Mouse (Mus musculus) embryonic stem cell, embryonic (primary cell): ENCODE data around the gene Srgap1.

Experiments used
- CTCF ChIA-PET, 4 experiments: fragments of 300-600 bp in 2 of 4; fragments of 350-600 bp in 2 of 4; sonication (Branson Sonifier 250); formaldehyde crosslinking; loops; one replicate each; lab custom pipeline; 2022; ENCODE audit warnings: inconsistent platforms in 2 of 4; lab: Charles Lee
- POLR2A ChIA-PET, 4 experiments: fragments of 300-600 bp in 2 of 4; fragments of 350-600 bp in 2 of 4; sonication (Branson Sonifier 250); formaldehyde crosslinking; loops; one replicate each; lab custom pipeline; 2022; ENCODE audit warnings: antibody characterized with exemption in 4 of 4, inconsistent platforms in 1 of 4; lab: Charles Lee

Srgap1 gene

DNA sequence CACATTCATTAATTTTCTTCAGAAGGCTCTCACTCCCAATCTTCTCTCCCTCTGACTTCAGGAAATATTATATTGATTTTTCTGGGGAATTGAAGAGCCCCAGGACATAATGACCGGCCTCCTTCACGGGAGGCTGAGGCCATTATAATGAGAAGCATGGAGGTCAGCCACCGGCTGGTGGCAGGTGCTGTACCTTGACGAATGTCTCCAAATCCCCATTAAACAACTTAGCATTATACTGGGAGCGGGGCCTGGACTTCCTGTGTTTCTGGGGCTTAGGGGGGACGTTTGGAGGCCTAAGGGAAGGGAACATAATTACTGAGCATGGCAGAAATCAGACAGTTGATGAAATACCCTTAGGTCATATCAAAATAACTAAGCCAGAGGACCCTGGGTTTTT lies 218.1 kb downstream of the Srgap1 start:
- CTCF ChIA-PET = no interaction called here
- POLR2A ChIA-PET = no interaction called here

DNA sequence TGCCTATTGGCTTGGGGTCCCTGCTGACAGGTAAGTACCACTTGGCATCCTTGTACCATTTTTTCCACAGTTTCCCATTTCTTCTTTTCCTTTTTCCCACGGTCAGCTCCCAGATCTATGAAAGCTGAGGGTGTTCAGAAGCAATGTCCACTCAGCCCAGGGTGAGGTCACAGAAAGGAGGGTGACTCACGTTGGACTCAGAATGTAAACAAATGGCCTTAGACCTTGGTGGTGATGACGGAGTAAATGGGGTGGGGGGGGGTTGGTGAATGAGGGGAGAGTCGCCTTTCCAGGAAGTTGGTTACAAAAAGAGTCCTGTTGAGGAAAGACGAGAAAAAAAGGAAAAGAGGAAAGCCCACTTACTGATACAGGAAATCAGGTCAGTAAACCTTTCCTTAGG lies 224.4 kb downstream of the Srgap1 start:
- ChIA-PET CTCF (interaction anchor here in 1 of 4 experiments (0.7 kb wide), 1 partner anchor 781 kb away, joined by 3 read pairs; no protein-coding TSS in a partner anchor), POLR2A (no interaction called here)

DNA sequence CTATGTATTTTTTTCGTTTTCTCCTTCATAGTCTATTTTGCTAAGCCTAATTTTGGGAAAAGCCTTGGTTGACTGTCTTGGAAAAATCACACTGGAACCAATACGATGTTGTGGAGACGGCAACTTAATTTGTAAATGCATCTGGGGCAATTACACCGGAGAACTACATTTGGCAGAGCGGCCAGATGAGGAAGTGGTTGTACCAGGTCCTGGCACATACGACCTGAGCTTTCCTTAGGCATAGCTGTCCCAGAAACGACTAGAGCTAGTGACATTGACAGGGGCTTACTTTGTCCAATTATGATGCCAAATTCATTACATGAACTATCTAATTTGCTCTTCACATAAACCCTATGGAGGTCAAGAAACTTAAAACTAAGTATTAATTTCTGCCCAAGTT lies 226.3 kb downstream of the Srgap1 start:
- ChIA-PET POLR2A (no interaction called here), CTCF (no interaction called here)

DNA sequence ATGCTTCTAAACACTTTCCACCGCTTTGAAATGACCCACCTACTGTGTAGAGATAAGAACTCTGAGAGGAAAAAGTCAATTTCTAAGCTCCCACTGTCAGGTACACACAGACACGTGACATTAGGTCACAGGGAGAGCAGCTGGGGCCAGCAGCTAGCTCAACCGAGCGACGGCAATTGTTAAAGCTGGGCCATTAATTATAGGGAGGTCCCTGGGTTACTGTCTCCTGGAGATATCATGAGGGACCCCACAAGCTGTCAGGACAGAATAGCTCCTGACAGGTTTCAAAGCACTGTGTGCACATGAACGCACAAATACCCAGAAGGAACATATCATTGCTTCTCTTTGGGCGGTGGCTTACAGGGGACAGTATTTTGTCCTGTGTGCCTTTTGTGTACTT lies 229.1 kb downstream of the Srgap1 start:
- POLR2A ChIA-PET = interaction anchor here in 2 of 4 experiments (0.6 to 1.0 kb wide), 2 partner anchors 137 to 1378 kb away, joined by 3 read pairs; no protein-coding TSS in a partner anchor
- CTCF ChIA-PET = no interaction called here

DNA sequence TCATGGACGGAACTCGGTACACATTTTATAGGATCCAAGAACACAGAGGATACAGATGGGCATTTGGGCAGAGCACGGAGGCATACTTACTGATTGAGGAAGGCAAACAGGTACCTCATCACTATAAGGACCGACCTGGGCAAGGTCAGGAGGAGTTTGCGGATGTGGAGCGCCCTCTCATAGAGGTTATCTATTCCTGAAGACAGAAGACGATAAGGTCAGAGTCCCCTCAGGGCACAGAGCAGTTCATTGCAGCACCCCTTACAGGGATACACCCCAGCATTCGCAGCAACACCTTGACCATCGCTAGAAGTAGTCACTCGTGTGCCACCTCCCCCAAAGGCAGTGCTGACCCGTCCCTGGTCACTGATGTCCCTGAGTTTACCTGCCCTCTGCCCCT lies 239.3 kb downstream of the Srgap1 start:
- ChIA-PET POLR2A (no interaction called here), CTCF (no interaction called here)

DNA sequence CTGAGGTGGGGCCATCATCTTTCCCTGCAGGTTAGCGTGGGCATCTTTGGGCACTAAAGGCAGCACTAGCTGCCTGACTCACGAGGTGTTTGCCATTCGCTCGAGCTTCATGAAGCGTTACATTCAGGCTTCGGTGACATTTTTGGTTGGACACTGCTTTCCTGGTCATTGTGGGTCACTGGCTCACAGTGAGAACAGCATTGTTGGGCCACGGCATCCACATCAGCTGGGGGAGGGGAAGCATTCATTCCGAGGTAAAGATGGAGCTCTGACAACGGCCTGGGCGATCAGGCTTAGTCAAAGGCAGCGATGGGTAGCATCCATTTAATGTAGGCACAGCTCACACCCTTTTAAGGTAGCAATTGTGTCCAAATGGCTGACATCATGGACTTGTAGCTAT lies 240.3 kb downstream of the Srgap1 start:
- ChIA-PET POLR2A (no interaction called here), CTCF (interaction anchor here in 2 of 4 experiments (0.5 to 0.6 kb wide), 3 partner anchors 24 to 774 kb away, joined by 3 to 4 read pairs (median 3); no protein-coding TSS in a partner anchor)

DNA sequence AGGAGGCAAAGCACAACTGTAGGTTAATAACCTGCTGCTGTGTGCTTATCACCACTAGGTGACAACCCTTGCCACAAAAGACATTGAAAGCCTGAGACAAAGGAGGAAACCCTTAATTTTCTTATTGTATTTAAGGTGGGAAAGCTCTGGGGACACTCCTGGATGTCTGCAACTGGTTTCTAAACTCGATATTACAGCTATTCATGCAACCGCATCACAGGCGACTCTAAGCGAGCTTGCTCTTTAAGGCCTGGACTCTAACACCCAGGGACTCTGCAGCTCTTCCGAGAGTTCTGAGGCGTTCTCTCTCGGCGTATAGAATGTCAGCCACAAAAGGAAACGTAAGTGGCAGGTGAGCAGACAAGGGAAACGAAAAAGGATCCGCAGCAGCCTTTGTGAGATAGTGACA lies 241.2 kb downstream of the Srgap1 start:
- CTCF ChIA-PET = interaction anchor here in 1 of 4 experiments (0.6 kb wide), 1 partner anchor 396 kb away, joined by 3 read pairs; no protein-coding TSS in a partner anchor
- POLR2A ChIA-PET = interaction anchor here in 1 of 4 experiments (1.1 kb wide), 1 partner anchor 12 kb away, joined by 4 read pairs; no protein-coding TSS in a partner anchor

DNA sequence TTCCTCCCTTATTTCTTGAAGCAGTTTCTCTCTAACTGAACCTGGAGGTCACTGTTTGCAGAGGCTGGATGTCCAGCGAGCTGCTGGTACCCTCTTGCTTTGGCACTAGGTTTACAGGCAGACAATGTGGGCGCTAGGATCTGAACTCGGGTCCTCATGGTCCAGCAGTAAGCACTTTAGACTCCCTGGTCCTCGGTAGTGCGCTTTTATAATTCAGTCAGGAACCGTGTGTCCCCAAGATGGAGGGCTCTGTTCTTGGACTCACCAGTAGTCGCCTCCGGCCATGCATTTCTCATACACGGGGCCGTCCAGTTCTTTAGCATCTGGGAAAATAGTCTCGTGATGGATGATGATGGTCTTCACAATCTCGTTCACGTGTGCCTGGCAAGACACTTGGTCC lies 242.6 kb downstream of the Srgap1 start:
- POLR2A ChIA-PET = interaction anchor here in 1 of 4 experiments (0.7 kb wide), 1 partner anchor 264 kb away, joined by 3 read pairs; no protein-coding TSS in a partner anchor
- CTCF ChIA-PET = no interaction called here

DNA sequence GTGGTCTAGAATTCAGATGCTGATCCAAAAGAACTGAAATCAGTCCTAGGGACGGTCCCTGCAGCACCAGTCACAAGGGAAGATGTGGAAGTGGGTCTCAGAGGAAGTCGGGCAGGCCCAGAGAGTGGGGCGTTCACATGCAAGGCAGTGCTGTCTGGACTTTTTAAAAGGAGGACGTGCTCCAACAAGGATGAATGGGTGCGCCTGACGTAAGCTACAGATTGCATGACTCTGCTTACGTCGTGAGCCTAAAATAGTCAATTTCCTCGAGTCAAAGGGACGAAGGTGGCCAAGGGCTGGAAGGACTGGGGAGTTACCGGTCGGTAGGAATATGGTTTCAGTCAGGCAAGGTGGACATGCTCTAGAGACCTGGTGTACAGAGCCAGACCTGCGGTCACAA lies 247.1 kb downstream of the Srgap1 start:
- CTCF ChIA-PET = no interaction called here
- POLR2A ChIA-PET = no interaction called here

DNA sequence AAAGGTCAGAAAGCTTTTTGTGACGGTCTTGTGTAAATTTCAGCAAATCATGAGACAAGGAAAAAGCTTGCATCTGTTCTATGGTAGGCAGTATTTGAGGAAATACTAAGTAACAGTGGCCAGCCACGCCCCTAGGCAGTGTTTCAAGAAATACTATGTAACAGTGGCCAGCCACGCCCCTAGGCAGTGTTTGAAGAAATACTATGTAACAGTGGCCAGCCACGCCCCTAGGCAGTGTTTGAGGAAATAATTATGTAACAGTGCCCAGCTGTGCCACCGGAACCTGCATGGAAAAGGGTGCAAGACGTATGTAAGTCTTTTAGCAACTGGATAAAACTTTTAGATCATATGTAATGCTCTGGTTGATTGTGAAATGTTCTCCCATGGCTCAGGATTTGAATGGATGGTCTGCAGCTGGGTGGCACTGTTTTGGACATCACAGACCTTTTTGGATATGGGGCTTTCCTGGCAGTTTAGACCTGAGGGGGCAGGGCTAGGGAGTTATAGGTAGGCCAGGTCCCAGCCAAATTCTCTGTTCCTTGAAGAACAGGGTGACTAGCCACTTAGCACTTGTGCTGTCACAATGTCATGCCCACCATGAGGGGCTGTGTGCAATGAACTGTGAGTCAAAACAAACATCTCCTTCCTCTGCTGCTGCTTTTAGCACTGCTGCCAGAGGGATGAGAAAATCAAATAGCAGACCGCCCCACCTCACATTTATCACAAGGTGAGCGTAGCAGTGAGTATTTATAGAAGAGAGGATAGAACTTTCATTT lies 250.9 kb downstream of the Srgap1 start:
- CTCF ChIA-PET = interaction anchor here in 1 of 4 experiments (0.6 kb wide), 1 partner anchor 257 kb away, joined by 3 read pairs; no protein-coding TSS in a partner anchor
- POLR2A ChIA-PET = no interaction called here

DNA sequence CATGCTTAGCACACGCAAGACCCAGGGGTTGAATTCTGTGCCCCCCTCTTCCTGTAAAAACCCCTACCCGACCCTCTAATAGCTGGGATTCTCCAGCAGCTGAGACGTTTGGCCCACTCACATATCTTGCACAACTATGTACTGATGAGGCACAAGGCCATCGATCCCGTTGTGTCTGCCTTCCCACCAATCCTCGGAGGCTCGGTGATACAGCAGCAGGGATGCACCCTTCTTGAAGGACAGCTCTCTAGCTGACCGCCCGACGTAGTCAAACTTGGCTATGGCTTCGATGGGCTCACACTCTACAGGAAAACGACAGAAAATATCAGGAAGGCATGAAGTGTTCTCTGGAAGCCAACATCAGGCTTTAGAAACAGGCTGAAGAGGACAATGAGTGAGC lies 252.6 kb downstream of the Srgap1 start:
- POLR2A ChIA-PET = interaction anchor here in 2 of 4 experiments (0.6 to 0.7 kb wide), 2 partner anchors 11 to 238 kb away, joined by 4 to 6 read pairs; no protein-coding TSS in a partner anchor
- CTCF ChIA-PET = interaction anchor here in 2 of 4 experiments (0.6 to 0.7 kb wide), 2 partner anchors 13 to 260 kb away, joined by 3 to 4 read pairs; no protein-coding TSS in a partner anchor

DNA sequence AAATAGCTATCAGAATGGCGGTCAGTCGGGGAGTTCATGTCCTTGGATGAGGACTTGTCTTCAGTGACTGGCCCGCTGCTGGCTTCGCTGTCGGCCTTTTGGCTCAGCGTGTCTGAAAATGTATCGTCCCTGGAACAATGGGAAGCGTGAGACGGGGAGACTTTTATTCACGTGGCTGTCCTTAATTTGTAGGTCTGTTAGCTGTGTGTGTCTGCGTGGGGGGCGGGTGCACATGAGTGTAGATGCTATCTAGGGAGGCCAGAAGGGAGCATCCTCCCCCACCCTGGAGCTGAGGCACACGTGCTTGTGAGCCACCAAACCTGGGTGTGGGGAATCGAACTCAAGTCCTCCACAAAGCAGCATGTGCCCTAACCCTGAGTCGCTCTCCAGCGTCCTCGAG lies 254.5 kb downstream of the Srgap1 start:
- CTCF ChIA-PET = no interaction called here
- POLR2A ChIA-PET = no interaction called here

DNA sequence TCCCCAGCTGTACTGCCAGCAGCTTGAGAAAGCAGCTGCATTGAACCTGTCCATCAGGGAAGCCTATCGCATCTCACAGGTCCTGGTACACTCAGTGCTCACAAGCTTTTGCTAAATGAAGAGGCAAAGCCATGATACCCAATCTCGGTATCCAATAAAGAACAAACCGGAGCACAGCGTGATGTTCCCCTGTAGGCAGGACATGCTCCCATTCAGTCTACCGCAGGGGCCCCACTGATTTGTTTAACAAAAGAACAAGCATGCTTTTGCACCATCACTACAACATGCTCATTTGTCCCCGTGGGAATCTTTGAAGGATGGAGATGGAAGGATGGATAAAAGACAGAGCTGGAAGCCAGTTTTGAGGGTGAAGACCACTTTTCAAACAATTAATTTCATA lies 257.0 kb downstream of the Srgap1 start:
- ChIA-PET CTCF (no interaction called here), POLR2A (no interaction called here)

DNA sequence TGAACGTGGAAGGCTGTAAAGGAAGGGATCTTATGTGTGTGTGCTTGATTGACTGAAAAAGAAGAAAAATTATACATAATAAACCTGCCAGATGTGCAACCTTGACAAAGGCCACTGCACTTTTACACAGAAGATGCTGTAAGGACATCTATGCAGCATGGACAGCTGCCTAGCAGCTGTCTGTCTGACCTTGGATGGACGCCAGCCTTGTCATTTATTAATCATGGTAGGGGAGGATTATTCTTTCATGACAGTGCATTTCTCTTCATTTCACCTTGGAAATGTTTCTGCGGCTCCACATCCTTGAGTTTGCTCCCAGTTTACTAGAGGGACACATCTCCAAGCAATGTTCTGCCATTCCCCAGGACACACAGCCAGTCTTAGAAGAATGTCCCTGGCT lies 258.6 kb downstream of the Srgap1 start:
- CTCF ChIA-PET = no interaction called here
- POLR2A ChIA-PET = no interaction called here

DNA sequence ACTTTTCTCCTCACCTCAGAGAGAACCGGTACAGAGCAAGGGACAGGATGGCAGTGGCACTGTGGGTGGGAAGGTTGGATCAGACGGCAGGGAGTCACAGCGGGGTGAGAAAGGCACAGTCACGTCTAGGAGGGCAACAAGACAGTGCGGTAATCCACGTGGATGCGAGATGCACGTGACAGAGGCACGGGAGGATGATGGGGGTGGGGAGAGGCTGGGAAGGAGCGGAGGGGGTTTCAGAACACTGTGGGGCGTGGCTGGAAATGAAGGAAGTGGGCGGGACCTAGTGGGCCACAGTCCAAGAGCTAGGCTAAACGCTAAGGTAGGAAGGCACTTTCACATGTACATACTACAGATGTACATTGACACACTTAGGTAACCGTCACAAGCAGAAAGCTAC lies 266.0 kb downstream of the Srgap1 start:
- CTCF ChIA-PET = interaction anchor here in 3 of 4 experiments (0.6 to 2.4 kb wide), 4 partner anchors 14 to 273 kb away, joined by 3 to 7 read pairs (median 4); no protein-coding TSS in a partner anchor
- POLR2A ChIA-PET = interaction anchor here in 2 of 4 experiments (0.5 to 1.6 kb wide), 5 partner anchors 10 to 264 kb away, joined by 3 to 4 read pairs (median 4); no protein-coding TSS in a partner anchor

DNA sequence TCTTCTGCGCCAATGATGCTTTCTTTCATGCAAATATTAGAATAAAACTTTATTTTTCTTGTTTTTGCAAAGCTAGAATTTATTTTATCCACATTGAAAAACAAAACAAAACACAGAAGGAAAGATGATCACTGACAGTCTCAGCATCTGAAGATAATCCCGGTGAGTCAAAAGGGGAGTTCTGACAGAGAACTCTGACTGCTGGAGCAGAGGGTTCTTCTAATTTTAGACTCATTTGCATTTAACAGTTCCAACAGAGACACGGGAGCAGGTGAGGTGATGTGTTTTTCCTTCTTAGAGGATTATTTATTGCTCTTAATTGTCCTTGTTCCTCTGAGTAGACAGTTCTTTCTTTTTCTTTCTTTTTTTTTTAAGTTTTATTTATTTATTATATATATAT lies 271.1 kb downstream of the Srgap1 start:
- CTCF ChIA-PET = interaction anchor here in 1 of 4 experiments (1.4 kb wide), 1 partner anchor 276 kb away, joined by 3 read pairs; no protein-coding TSS in a partner anchor

DNA sequence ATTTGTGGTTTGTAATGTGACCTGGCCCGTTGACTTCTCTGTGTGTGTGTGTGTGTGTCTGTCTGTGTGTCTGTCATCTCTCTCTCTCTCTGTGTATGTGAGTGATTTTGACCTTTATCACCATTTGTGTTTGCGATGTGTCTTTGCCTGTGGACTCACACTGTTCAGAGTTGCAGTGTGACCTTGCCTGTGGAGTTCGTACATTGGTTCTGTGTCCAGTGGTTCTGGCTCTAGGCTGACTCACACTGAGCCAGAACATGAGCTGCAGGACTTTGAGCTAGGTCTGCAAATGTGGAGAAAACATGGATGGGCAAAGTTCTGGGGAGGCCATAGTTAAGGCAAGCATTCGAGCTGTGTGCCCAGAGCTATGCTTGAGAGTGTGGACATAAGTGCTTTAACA lies 273.3 kb downstream of the Srgap1 start:
- CTCF ChIA-PET = interaction anchor here in 2 of 4 experiments (0.6 to 1.0 kb wide), 6 partner anchors 81 to 320 kb away, joined by 3 to 6 read pairs (median 4); no protein-coding TSS in a partner anchor
- POLR2A ChIA-PET = interaction anchor here in 2 of 4 experiments (0.6 to 0.8 kb wide), 2 partner anchors 202 to 273 kb away, joined by 4 to 6 read pairs; no protein-coding TSS in a partner anchor

More for the DNA sequence above, 271.1 kb downstream of the Srgap1 start:
- POLR2A ChIA-PET = no interaction called here

DNA sequence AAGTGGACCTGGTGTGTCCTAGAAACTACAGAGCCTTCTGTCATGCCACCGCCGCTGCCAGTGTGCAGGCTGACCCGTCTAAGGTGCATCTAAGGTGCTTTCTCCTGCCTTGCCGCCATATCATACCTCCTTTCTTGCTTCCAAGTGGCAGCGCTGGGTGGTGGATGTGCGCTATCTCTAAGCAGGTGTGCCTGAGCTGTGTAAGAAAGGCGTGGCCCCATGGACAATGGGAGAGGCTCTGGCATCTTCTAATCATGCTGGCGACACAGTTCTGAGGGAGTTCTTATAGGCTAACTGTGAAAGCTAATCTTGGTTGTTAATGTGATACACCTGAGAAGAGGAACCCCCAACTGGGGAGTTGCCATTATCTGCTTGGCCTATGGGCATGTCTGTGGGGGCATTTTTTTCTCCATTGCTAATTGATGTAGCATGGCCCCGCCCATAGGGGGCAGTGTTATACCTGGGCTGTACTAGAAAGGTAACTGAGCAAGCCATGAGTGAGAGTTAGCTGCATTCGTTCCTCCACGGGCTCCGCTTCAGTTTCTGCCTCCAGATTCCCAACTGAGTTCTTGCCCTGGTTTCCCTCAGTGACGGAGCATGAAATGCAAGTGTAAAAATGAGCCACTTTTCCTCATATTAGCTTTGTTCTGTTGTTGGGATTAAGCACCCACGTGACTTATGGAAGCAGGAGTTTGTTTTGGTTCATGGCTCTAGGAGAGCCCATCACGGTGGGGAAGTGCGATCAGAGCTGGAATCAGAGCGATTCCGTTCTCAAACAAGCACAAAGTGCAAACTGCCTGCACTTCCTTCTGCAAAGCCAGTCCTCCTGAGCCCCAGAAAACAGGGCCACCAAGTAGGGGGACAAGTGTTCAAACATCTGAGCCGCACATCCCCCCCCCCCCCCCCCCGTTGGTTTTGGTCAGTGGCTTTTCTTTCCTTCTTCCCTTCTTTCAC lies 276.2 kb downstream of the Srgap1 start:
- ChIA-PET CTCF (interaction anchor here (0.6 to 1.6 kb wide), 15 partner anchors 13 to 413 kb away, joined by 3 to 11 read pairs (median 4); partner anchors contain the start of genes D930020B18Rik (in 1 of the 4) and Srgap1 (in 1 of the 4)), POLR2A (interaction anchor here in 2 of 4 experiments (0.6 to 1.6 kb wide), 4 partner anchors 10 to 1303 kb away, joined by 3 to 4 read pairs (median 4); partner anchors contain the start of gene BC048403 (in 1 of the 2))
